Mouse (Mus musculus) lung, postnatal 0 days (tissue): ENCODE data around the gene Ubtf. TPM values are rescaled to one million over a fixed set of nuclear protein-coding genes. Genes with fewer than 3 reads are reported as not detected.
A peak's percentile ranks its signal among the peaks of the same experiment; 100 is the strongest.

Experiments
- ATAC-seq: fragments of 200-750 bp; cut with Nextera tagmentation; 2 replicates; pipeline ENCODE4 v1.8.0; 2017; ENCODE audit warnings: moderate library complexity
- DNase-seq: peaks from one replicate; pipeline ENCODE4 v3.0.0-alpha.2; 2016; ENCODE audit warnings: low spot score
- H3K27ac ChIP-seq: fragments of 300-500 bp; sonication (generic); 2 replicates; pipeline ENCODE4 v1.5.1; 2014; ENCODE audit warnings: antibody characterized with exemption, mild to moderate bottlenecking, low read length, mixed read lengths
- H3K27me3 ChIP-seq: fragments of 300-500 bp; sonication (generic); replicated peaks from 2 replicates; pipeline ENCODE4 v1.6.1; 2014; ENCODE audit warnings: low read length, mixed read lengths; ENCODE audit not compliant: insufficient read depth
- H3K36me3 ChIP-seq: fragments of 300-500 bp; sonication (generic); 2 replicates; pipeline ENCODE4 v1.6.1; 2014; ENCODE audit warnings: low read length, mixed read lengths; ENCODE audit not compliant: insufficient read depth
- H3K4me1 ChIP-seq: fragments of 300-500 bp; sonication (generic); 2 replicates; pipeline ENCODE4 v1.6.1; 2014; ENCODE audit warnings: antibody characterized with exemption, low read depth, low read length, mixed read lengths; ENCODE audit not compliant: insufficient read depth
- H3K4me2 ChIP-seq: fragments of 300-500 bp; sonication (generic); replicated peaks from 2 replicates; pipeline ENCODE4 v1.6.1; 2014; ENCODE audit warnings: low read depth, mild to moderate bottlenecking, low read length, moderate library complexity, mixed read lengths
- H3K4me3 ChIP-seq: fragments of 300-500 bp; sonication (generic); 2 replicates; pipeline ENCODE4 v1.5.1; 2014; ENCODE audit warnings: low read depth, low read length
- H3K9ac ChIP-seq: fragments of 300-500 bp; sonication (generic); replicated peaks from 2 replicates; pipeline ENCODE4 v1.6.1; 2014; ENCODE audit warnings: low read depth, mild to moderate bottlenecking
- H3K9me3 ChIP-seq: fragments of 300-500 bp; sonication (generic); 2 replicates; pipeline ENCODE4 v1.6.1; 2016; ENCODE audit warnings: low read length, mixed read lengths
- CTCF ChIP-seq: IDR thresholded peaks from 2 replicates; pipeline ENCODE4 v1.5.1; 2016; ENCODE audit warnings: antibody characterized with exemption, mild to moderate bottlenecking
- EP300 ChIP-seq: IDR thresholded peaks from 2 replicates; pipeline ENCODE4 v1.6.1; 2016; ENCODE audit warnings: antibody characterized with exemption, mild to moderate bottlenecking, control low read depth
- WGBS: fragments of 180-500 bp; shearing (Covaris S2); extraction: QIAGEN DNeasy Blood & Tissue Kit; methylation state at CpG from one replicate; pipeline ENCODE4 v1.1.7; 2014; 5-methylcytosine and 5-hydroxymethylcytosine counted together
- polyA plus RNA-seq: library from polyadenylated mRNA; unstranded; fragments of >200 nt; fragmentation: Nextera tagmentation; extraction: Ambion mirVana; gene quantifications from 2 replicates; pipeline ENCODE4 v1.2.1, GENCODE M21; 2015

Gene Ubtf
- polyA plus RNA-seq, 1 experiment from 2014 or later, result 53.7 TPM

DNA sequence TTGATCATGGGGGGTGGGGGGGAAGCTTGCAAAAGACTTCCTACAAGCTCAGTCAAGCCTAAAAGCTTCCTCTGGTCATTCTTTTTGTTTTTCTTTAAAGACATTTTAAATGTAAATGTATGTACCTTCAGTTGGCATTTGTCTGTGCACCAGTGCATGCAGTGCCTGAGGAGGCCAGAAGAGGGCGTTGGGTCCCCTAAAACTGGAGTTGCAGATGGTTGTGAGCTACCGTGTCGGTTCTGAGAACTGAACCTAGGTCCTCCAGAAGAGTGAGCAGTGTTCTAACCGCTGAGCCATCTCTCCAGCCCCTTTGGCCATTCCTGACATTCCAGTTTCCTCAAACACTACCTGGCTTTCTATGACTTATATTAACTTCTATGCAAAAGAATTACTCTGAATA lies 20.1 kb upstream of the Ubtf start:
- WGBS, result 50% methylated on average over 4 of the region's 4 CpGs
- Histone ChIP-seq H3K9ac (no peak overlapping the region), H3K36me3 (no peaks in the 10 kb centered on the region), H3K27ac (no peak overlapping the region), H3K4me2 (no peak overlapping the region), H3K27me3 (no peaks in the 10 kb centered on the region), H3K4me3 (no peak overlapping the region), H3K4me1 (peaks cover 6% of the 10 kb centered on the region; the same call in 1 of the 2 replicates), H3K9me3 (no peaks in the 10 kb centered on the region)
- DNase-seq (no peak), ATAC-seq (no peak)
- TF ChIP-seq EP300 (no peak), CTCF (peak; percentile 54)

DNA sequence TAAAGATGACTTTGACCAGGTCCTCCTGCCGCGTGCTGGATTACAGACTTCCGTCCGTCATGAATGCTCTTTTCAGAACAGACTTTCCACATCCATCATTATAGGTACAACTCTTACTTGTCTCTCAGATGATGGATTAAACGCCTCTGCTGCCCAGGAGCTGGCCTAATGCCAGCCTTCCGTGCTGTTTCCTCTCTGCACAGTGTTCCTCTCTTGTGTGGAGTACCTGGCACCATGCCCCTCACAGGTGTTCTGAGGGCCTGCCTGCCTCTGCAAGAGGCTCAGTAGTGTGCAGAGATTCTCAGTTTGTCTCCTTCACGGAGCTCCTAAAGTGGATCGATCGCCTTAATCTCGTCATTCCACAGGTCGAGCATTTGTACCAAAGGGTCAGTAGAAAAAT lies 19.7 kb upstream of the Ubtf start:
- Histone ChIP-seq H3K4me3 (no peak overlapping the region), H3K4me1 (peaks cover 6% of the 10 kb centered on the region; the same call in 1 of the 2 replicates), H3K27me3 (no peaks in the 10 kb centered on the region), H3K4me2 (no peak overlapping the region), H3K9ac (no peak overlapping the region), H3K36me3 (no peaks in the 10 kb centered on the region), H3K9me3 (no peaks in the 10 kb centered on the region), H3K27ac (0 out of 2 replicates have a peak overlapping the region, but pooled peaks have one; percentile 20)
- peak; percentile 87 for ATAC-seq
- TF ChIP-seq EP300 (no peak), CTCF (no peak)
- WGBS, result 40% methylated on average over 11 of the region's 11 CpGs
- peak; percentile 78 for DNase-seq

DNA sequence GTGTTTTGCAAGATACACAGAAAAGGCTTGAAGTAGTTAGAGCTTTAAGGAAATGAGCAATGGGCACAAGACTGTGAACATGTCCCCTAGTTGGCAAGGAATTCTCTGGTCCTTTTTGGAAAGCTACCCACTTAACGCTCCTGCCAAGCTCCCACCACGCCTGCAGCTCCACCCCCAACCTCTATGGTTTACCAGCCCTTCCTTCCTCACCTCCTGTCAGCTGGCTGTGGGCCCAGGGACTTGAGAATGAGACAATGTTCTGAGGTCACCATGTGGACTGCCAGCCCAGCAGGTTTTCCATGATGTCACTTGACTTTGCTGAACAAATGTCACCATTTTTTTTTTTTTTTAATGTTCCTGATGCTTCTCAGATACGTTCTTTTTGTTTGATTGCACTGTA lies 19.0 kb upstream of the Ubtf start:
- no peaks in the 10 kb centered on the region for H3K36me3 ChIP-seq
- H3K27me3 ChIP-seq, result no peaks in the 10 kb centered on the region
- ATAC-seq (peak; percentile 95), DNase-seq (peak; percentile 96)
- peak overlapping the region; percentile 20; the same call in 1 of the 2 replicates for H3K27ac ChIP-seq
- H3K4me1 ChIP-seq, result peaks cover 6% of the 10 kb centered on the region; the same call in 1 of the 2 replicates
- WGBS, result 6% methylated on average over 3 of the region's 3 CpGs
- no peak overlapping the region for H3K9ac ChIP-seq
- H3K4me2 ChIP-seq, result no peak overlapping the region
- no peaks in the 10 kb centered on the region for H3K9me3 ChIP-seq
- no peak overlapping the region for H3K4me3 ChIP-seq
- TF ChIP-seq CTCF (no peak), EP300 (peak; percentile 79)

DNA sequence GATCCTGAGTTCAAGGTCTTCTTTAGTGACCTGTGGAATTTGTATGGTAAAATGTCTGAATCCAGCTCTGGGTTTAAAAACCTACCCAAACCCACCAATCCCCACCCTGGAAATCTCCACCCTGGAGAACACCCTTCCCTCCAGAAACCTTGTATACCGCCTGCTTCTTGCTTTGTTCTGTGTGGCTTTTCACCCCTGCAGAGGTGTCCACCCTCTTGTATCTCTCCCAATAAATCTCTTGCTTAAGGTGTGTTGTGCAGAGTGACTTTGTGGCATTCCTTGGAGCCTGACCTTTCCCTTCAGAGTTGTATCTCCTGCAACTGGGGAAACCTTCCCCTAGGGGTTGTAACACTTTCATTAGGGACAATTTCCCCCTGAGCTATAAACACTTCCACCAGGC lies 18.4 kb upstream of the Ubtf start:
- H3K9ac ChIP-seq, result no peak overlapping the region
- no peaks in the 10 kb centered on the region for H3K9me3 ChIP-seq
- TF ChIP-seq EP300, result no peak
- no peak for TF ChIP-seq CTCF
- peaks cover 6% of the 10 kb centered on the region; the same call in 1 of the 2 replicates for H3K4me1 ChIP-seq
- DNase-seq (no peak), ATAC-seq (no peak)
- WGBS, result 43% methylated on average over 1 of the region's 1 CpGs
- no peak overlapping the region for H3K4me3 ChIP-seq
- no peak overlapping the region for H3K4me2 ChIP-seq
- no peaks in the 10 kb centered on the region for H3K36me3 ChIP-seq
- H3K27me3 ChIP-seq, result no peaks in the 10 kb centered on the region
- 0 out of 2 replicates have a peak overlapping the region, but pooled peaks have one; percentile 20 for H3K27ac ChIP-seq

DNA sequence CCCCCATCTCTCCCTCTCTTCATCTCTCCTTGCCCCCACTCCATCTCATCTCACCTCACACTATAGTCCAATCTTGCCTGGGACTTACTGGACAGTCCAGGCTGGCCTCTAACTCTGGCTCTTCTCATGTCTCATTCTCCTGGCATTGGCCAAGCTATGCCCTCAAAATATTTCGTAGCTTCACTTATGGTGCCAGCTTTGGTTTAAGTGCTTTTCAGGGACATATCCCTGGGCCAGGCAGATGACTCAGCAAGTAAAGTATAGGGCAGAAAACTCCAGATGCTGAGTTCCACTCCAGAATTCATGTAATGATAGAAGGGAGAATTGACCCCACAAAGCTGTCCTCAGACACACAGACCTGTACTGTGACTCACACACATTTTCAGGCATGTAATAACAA lies 16.6 kb upstream of the Ubtf start:
- ATAC-seq (no peak), DNase-seq (no peak)
- no peak overlapping the region for H3K9ac ChIP-seq
- H3K27ac ChIP-seq, result no peak overlapping the region
- H3K4me1 ChIP-seq, result peaks cover 6% of the 10 kb centered on the region; the same call in 1 of the 2 replicates
- TF ChIP-seq CTCF (no peak), EP300 (no peak)
- H3K4me3 ChIP-seq, result no peak overlapping the region
- H3K4me2 ChIP-seq, result no peak overlapping the region
- H3K27me3 ChIP-seq, result no peaks in the 10 kb centered on the region
- WGBS, result 61% methylated on average over 1 of the region's 1 CpGs
- no peaks in the 10 kb centered on the region for H3K9me3 ChIP-seq
- H3K36me3 ChIP-seq, result no peaks in the 10 kb centered on the region

DNA sequence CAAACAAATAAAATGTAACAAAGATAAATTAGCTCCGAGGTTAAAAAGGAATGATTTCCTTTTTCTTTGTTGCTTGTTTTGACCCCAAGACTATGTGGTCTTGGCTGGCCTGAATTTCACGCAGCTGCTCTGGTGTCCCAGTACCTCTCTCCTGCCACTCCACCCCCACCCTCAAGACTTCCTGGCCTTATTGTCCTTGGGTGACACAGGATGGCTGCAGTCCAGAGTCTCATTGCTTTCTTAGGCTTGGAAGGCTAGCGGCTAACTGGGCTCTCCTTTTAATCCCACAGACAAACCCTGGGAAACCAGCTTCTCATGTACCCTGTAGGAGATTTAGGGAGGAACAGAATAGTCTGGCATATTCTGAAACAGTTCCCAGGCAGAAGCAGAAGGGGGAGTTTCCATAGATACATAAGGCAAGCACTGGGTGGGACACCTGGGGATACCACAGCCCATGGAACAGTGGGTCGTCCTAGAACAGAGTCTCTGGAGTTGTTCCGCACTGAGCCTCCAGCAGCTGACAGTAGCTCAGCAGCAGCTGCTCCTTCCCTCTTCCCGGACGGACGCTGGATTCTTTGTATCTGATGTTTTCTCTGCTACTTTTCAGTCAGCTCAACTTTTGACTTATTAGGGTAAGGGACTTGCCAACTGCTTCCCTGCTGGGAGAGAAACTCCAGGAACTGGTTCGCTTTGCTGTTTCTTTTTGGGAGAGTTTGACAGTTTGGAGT lies 15.6 kb upstream of the Ubtf start:
- no peak overlapping the region for H3K4me3 ChIP-seq
- DNase-seq (peak; percentile 48), ATAC-seq (0 out of 2 replicates have a peak, but pooled peaks have one; percentile 20)
- no peak overlapping the region for H3K9ac ChIP-seq
- no peaks in the 10 kb centered on the region for H3K27me3 ChIP-seq
- TF ChIP-seq CTCF (0 out of 2 replicates have a peak, but pooled peaks have one; percentile 12), EP300 (no peak)
- H3K4me2 ChIP-seq, result no peak overlapping the region
- H3K36me3 ChIP-seq, result no peaks in the 10 kb centered on the region
- H3K27ac ChIP-seq, result no peak overlapping the region
- 31% methylated on average over 9 of the region's 9 CpGs for WGBS
- peaks cover 6% of the 10 kb centered on the region; the same call in 1 of the 2 replicates for H3K4me1 ChIP-seq
- H3K9me3 ChIP-seq, result no peaks in the 10 kb centered on the region
